ENCODE assay signal across 17 mouse cellular contexts in the genomic region with DNA sequence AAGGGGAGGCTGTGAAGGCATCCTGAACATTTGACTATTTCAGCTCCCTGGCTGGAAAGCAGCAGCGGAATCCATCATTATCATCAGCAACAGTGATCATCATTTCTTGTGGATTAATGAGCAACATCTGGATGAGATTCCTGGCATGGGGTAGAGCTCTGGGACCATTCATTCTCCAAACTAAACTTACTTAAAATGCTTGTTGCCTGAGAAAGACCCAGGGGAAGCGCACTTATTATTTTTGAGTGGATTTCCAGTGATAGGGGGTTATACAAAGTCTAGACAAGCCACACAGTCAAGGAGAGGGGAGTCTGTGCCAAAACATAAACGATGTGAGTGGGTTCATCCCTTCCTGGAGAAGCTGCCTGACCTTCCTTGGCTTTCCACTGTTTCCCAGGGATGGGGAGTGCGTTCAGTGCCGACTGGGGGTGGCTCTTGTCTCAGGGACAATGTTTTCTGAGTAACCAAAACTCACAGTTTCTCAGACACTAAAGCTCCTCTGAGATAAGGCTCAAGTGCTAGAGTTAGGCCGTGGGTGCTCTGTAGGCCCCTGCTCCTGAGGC. TPM values are rescaled to one million over a fixed set of nuclear protein-coding genes. Genes with fewer than 3 reads are reported as not detected.
DNase-seq lines count a peak whose midpoint lies in the region; ATAC-seq lines count a peak whose summit lies in the region.
"Had no signal": no experiment of that assay in that cellular context is flagged by ENCODE, and none has a peak within 500 bp of the region (broad histone marks: within the 10 kb centered on the region; RNA-seq: fewer than 3 reads in every experiment).

No protein-coding gene starts in this region.

- intact Hi-C loops in heart, postnatal 25 days (cut with DNase I), result no loop called here

- no peak overlapping the region for H3K27ac ChIP-seq in intestine, embryonic 16.5 days (ENCODE audit: low read length)
- H3K27ac ChIP-seq: forebrain, embryonic 13.5 days; hindbrain, embryonic 10.5 days; liver, embryonic 13.5 days; lung, embryonic 15.5 days; macrophage; midbrain, embryonic 12.5 days; neural tube, embryonic 13.5 days had no signal

- peaks cover 4% of the 10 kb centered on the region; the same call in 1 of the 2 replicates for H3K4me1 ChIP-seq in intestine, embryonic 16.5 days (ENCODE audit: control insufficient read depth, insufficient read depth, low read length)
- H3K4me1 ChIP-seq: forebrain, embryonic 13.5 days; hindbrain, embryonic 10.5 days; liver, embryonic 13.5 days; lung, embryonic 15.5 days; midbrain, embryonic 12.5 days had no signal

- peak; percentile 10 for DNase-seq in heart, adult 8-10 months (ENCODE audit: low spot score)
- DNase-seq in heart, postnatal 25 days (ENCODE audit: low spot score), result no peak
- DNase-seq in ovary, postnatal 36 days (ENCODE audit: low spot score), result peak; percentile 15
- no peak for DNase-seq in ovary, postnatal 10 days (ENCODE audit: low spot score)
- no peak for DNase-seq in frontal cortex, postnatal 25 days (ENCODE audit: low spot score in 2 of 2)
- DNase-seq in spleen, postnatal 4 days (ENCODE audit: low spot score in 2 of 2), result no peak
- DNase-seq: cerebellum, adult 9-10 months; kidney, adult 9 months; liver, embryonic 13.5 days; right cerebral cortex, postnatal 4 days had no signal

- no peaks in the 10 kb centered on the region for H3K27me3 ChIP-seq in intestine, embryonic 16.5 days (replicated peaks; ENCODE audit: control insufficient read depth, insufficient read depth, low read length)
- H3K27me3 ChIP-seq: forebrain, embryonic 13.5 days; liver, embryonic 13.5 days; lung, embryonic 15.5 days; midbrain, embryonic 12.5 days had no signal

- H3K9ac ChIP-seq in intestine, embryonic 16.5 days (ENCODE audit: low read depth, low read length), result no peak overlapping the region
- H3K9ac ChIP-seq: forebrain, embryonic 13.5 days; liver, embryonic 13.5 days; lung, embryonic 15.5 days; midbrain, embryonic 12.5 days; neural tube, embryonic 13.5 days had no signal

- no peak overlapping the region for H3K4me3 ChIP-seq in intestine, embryonic 16.5 days (ENCODE audit: low read length)
- H3K4me3 ChIP-seq: forebrain, embryonic 13.5 days; hindbrain, embryonic 10.5 days; liver, embryonic 13.5 days; lung, embryonic 15.5 days; midbrain, embryonic 12.5 days; neural tube, embryonic 13.5 days had no signal

- no peaks in the 10 kb centered on the region for H3K36me3 ChIP-seq in intestine, embryonic 16.5 days (ENCODE audit: control insufficient read depth, insufficient read depth, low read length)
- H3K36me3 ChIP-seq: hindbrain, embryonic 10.5 days; liver, embryonic 13.5 days; lung, embryonic 15.5 days; midbrain, embryonic 12.5 days; neural tube, embryonic 13.5 days had no signal

- peak; percentile 61 for ATAC-seq in intestine, embryonic 16.5 days
- ATAC-seq: forebrain, embryonic 13.5 days had no signal

- H3K4me2 ChIP-seq in intestine, embryonic 16.5 days (ENCODE audit: low read depth, low read length), result no peak overlapping the region
- H3K4me2 ChIP-seq: forebrain, embryonic 13.5 days; liver, embryonic 13.5 days; lung, embryonic 15.5 days; midbrain, embryonic 12.5 days; neural tube, embryonic 13.5 days had no signal

- 56% methylated on average over 6 of the region's 6 CpGs for WGBS in intestine, embryonic 16.5 days

- no peaks in the 10 kb centered on the region for H3K9me3 ChIP-seq in intestine, embryonic 16.5 days (ENCODE audit: control insufficient read depth, low read length)
- H3K9me3 ChIP-seq: forebrain, embryonic 13.5 days; hindbrain, embryonic 10.5 days; liver, embryonic 13.5 days; lung, embryonic 15.5 days; midbrain, embryonic 12.5 days; neural tube, embryonic 13.5 days had no signal

RNA-seq across cellular contexts. Expression of a gene that starts 6.9 kb away (rescaled TPM):
- total RNA-seq in heart, adult 8-10 months (2022), result under 1 TPM; 0.16 to 0.32 (median 0.21) TPM
- under 1 TPM; 0.31 to 0.39 TPM for total RNA-seq in heart, postnatal 25 days (2021)
- 0.11 and 0.13 TPM in 2 replicates for polyA plus RNA-seq in intestine, embryonic 16.5 days (2015; fragmentation: Nextera tagmentation; extraction: Ambion mirVana)
- polyA plus RNA-seq: macrophage had no signal

Comparison
In these comparisons a context has a peak if more than half of its experiments do, and no peak if none do; other contexts are left out.
1. DNase-seq: peak in heart, adult 8-10 months (single experiment) and ovary, postnatal 36 days (single experiment); none in heart, postnatal 25 days (single experiment), ovary, postnatal 10 days (single experiment), frontal cortex, postnatal 25 days (0 of 2) and spleen, postnatal 4 days (0 of 2).